Mouse (Mus musculus) heart, adult 2 months (tissue): Measurements from ENCODE around the gene Dut.

Source experiments
- CTCF ChIP-seq: fragments of 200-600 bp; IDR thresholded peaks from 2 replicates; pipeline ENCODE4 v1.8.1; 2022; ENCODE audit warnings: antibody characterized with exemption, mild to moderate bottlenecking, moderate library complexity
- POLR2A ChIP-seq: fragments of 200-500 bp; IDR thresholded peaks from 2 replicates; pipeline ENCODE4 v1.6.1; 2011; ENCODE audit warnings: mild to moderate bottlenecking, low read depth, low read length, control low read depth; ENCODE audit not compliant: insufficient read depth

DNA sequence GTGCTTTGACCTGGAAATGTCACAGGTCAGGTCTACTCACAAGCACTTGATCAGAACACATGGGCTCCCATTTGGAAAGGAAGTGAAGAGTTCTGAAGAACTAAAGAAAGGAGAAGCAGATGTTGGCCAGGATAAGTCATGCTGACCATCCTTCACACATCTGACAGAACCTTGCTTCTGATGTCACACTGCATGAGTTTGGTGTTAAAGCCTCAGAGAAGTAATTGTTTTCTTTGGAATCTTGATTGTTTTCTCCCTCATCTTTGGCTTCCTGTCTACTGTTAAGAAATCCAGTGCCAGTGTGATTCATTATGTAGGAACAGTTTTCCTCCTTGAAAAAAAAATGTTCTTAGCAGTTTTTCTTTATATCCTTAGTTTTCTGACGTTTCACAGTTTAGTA is 21.9 kb downstream of the Dut start:
- TF ChIP-seq CTCF = no peak
- no peak for TF ChIP-seq POLR2A
